Mouse (Mus musculus): Measurements from ENCODE around the gene Tma7. TPM values are rescaled to one million over a fixed set of nuclear protein-coding genes. Genes with fewer than 3 reads are reported as not detected.
A peak's percentile ranks its signal among the peaks of the same experiment; 100 is the strongest.

Tma7 gene
- polyA plus RNA-seq, 1 experiment from 2014 or later, result 616 TPM

- peaks cover 86% of the 10 kb centered on the region for H3K36me3 ChIP-seq
Measured at GRCm38 (mm10) chr9:109116205-109116604, 33.8 kb upstream of the Tma7 start.

GRCm38 (mm10) chr9:109114871-109115270 is 32.5 kb upstream of the Tma7 start:
- Histone ChIP-seq H3K27me3 (no peaks in the 10 kb centered on the region), H3K9ac (no peak overlapping the region), H3K4me3 (replicated peaks) (no peak overlapping the region), H3K4me2 (no peak overlapping the region), H3K4me1 (no peaks in the 10 kb centered on the region), H3K9me3 (replicated peaks) (no peaks in the 10 kb centered on the region), H3K27ac (no peak overlapping the region), H3K36me3 (peaks cover 99% of the 10 kb centered on the region)
- ATAC-seq (replicated peaks; ENCODE audit: low FRiP score), result no peak
- WGBS, result 90% methylated on average over 7 of the region's 7 CpGs

More at GRCm38 (mm10) chr9:109116205-109116604, 33.8 kb upstream of the Tma7 start:
- Histone ChIP-seq H3K9ac (no peak overlapping the region), H3K4me2 (no peak overlapping the region), H3K9me3 (replicated peaks) (no peaks in the 10 kb centered on the region), H3K4me1 (no peaks in the 10 kb centered on the region), H3K27me3 (no peaks in the 10 kb centered on the region), H3K4me3 (replicated peaks) (no peak overlapping the region), H3K27ac (no peak overlapping the region)
- no peak for ATAC-seq (replicated peaks; ENCODE audit: low FRiP score)
- WGBS, result 91% methylated on average over 10 of the region's 10 CpGs

GRCm38 (mm10) chr9:109114276-109114675 is 31.9 kb upstream of the Tma7 start:
- WGBS, result 94% methylated on average over 11 of the region's 11 CpGs
- no peaks in the 10 kb centered on the region for H3K4me1 ChIP-seq
- no peak overlapping the region for H3K9ac ChIP-seq
- no peaks in the 10 kb centered on the region for H3K9me3 ChIP-seq (replicated peaks)
- no peak overlapping the region for H3K4me3 ChIP-seq (replicated peaks)
- no peak overlapping the region for H3K27ac ChIP-seq
- peaks cover 100% of the 10 kb centered on the region for H3K36me3 ChIP-seq
- H3K27me3 ChIP-seq, result no peaks in the 10 kb centered on the region
- ATAC-seq (replicated peaks; ENCODE audit: low FRiP score), result no peak
- no peak overlapping the region for H3K4me2 ChIP-seq

- H3K27ac ChIP-seq, result no peak overlapping the region
- ATAC-seq (replicated peaks; ENCODE audit: low FRiP score), result no peak
- 93% methylated on average over 8 of the region's 8 CpGs for WGBS
- no peaks in the 10 kb centered on the region for H3K9me3 ChIP-seq (replicated peaks)
- peaks cover 100% of the 10 kb centered on the region for H3K36me3 ChIP-seq
- H3K27me3 ChIP-seq, result no peaks in the 10 kb centered on the region
- H3K4me3 ChIP-seq (replicated peaks), result no peak overlapping the region
- peaks cover 5% of the 10 kb centered on the region for H3K4me1 ChIP-seq
- no peak overlapping the region for H3K9ac ChIP-seq
- no peak overlapping the region for H3K4me2 ChIP-seq
Measured at GRCm38 (mm10) chr9:109113331-109113730, 30.9 kb upstream of the Tma7 start.

- Histone ChIP-seq H3K4me1 (peaks cover 21% of the 10 kb centered on the region), H3K9ac (no peak overlapping the region), H3K27me3 (no peaks in the 10 kb centered on the region), H3K4me2 (no peak overlapping the region), H3K9me3 (replicated peaks) (no peaks in the 10 kb centered on the region), H3K4me3 (replicated peaks) (no peak overlapping the region), H3K27ac (no peak overlapping the region), H3K36me3 (peaks cover 94% of the 10 kb centered on the region)
- WGBS, result 87% methylated on average over 9 of the region's 9 CpGs
- ATAC-seq (replicated peaks; ENCODE audit: low FRiP score), result no peak
Measured at GRCm38 (mm10) chr9:109111591-109111990, 29.2 kb upstream of the Tma7 start.

GRCm38 (mm10) chr9:109111101-109111500 is 28.7 kb upstream of the Tma7 start:
- no peak overlapping the region for H3K9ac ChIP-seq
- H3K36me3 ChIP-seq, result peaks cover 94% of the 10 kb centered on the region
- no peak for ATAC-seq (replicated peaks; ENCODE audit: low FRiP score)
- H3K4me1 ChIP-seq, result peaks cover 26% of the 10 kb centered on the region
- H3K4me2 ChIP-seq, result no peak overlapping the region
- no peak overlapping the region for H3K27ac ChIP-seq
- no peaks in the 10 kb centered on the region for H3K9me3 ChIP-seq (replicated peaks)
- 81% methylated on average over 4 of the region's 4 CpGs for WGBS
- no peak overlapping the region for H3K4me3 ChIP-seq (replicated peaks)
- no peaks in the 10 kb centered on the region for H3K27me3 ChIP-seq

- no peak overlapping the region for H3K27ac ChIP-seq
- H3K4me3 ChIP-seq (replicated peaks), result no peak overlapping the region
- peaks cover 94% of the 10 kb centered on the region for H3K36me3 ChIP-seq
- 84% methylated on average over 11 of the region's 11 CpGs for WGBS
- no peak overlapping the region for H3K9ac ChIP-seq
- no peak for ATAC-seq (replicated peaks; ENCODE audit: low FRiP score)
- peaks cover 35% of the 10 kb centered on the region for H3K4me1 ChIP-seq
- H3K4me2 ChIP-seq, result no peak overlapping the region
- H3K9me3 ChIP-seq (replicated peaks), result no peaks in the 10 kb centered on the region
- H3K27me3 ChIP-seq, result no peaks in the 10 kb centered on the region
Measured at GRCm38 (mm10) chr9:109110240-109110639, 27.9 kb upstream of the Tma7 start.

- Histone ChIP-seq H3K27me3 (no peaks in the 10 kb centered on the region), H3K9me3 (replicated peaks) (no peaks in the 10 kb centered on the region), H3K4me3 (replicated peaks) (no peak overlapping the region), H3K4me1 (peaks cover 57% of the 10 kb centered on the region), H3K36me3 (peaks cover 89% of the 10 kb centered on the region), H3K27ac (peak overlapping the region; percentile 76), H3K9ac (no peak overlapping the region), H3K4me2 (peak overlapping the region; percentile 15; the same call in 1 of the 2 replicates)
- ATAC-seq (replicated peaks; ENCODE audit: low FRiP score), result peak; percentile 77
- 19% methylated on average over 5 of the region's 6 CpGs for WGBS
Measured at GRCm38 (mm10) chr9:109107341-109107740, 25.0 kb upstream of the Tma7 start.

GRCm38 (mm10) chr9:109105648-109106047 is 23.3 kb upstream of the Tma7 start:
- no peak overlapping the region for H3K4me2 ChIP-seq
- 86% methylated on average over 12 of the region's 12 CpGs for WGBS
- no peaks in the 10 kb centered on the region for H3K9me3 ChIP-seq (replicated peaks)
- peak overlapping the region; percentile 14; the same call in 1 of the 2 replicates for H3K27ac ChIP-seq
- H3K36me3 ChIP-seq, result peaks cover 85% of the 10 kb centered on the region
- H3K4me3 ChIP-seq (replicated peaks), result no peak overlapping the region
- no peak for ATAC-seq (replicated peaks; ENCODE audit: low FRiP score)
- no peak overlapping the region for H3K9ac ChIP-seq
- H3K27me3 ChIP-seq, result no peaks in the 10 kb centered on the region
- peaks cover 63% of the 10 kb centered on the region for H3K4me1 ChIP-seq

- Histone ChIP-seq H3K9me3 (replicated peaks) (no peaks in the 10 kb centered on the region), H3K4me3 (replicated peaks) (no peak overlapping the region), H3K27me3 (no peaks in the 10 kb centered on the region), H3K9ac (no peak overlapping the region), H3K4me1 (peaks cover 68% of the 10 kb centered on the region), H3K4me2 (no peak overlapping the region), H3K27ac (0 out of 2 replicates have a peak overlapping the region, but pooled peaks have one; percentile 14), H3K36me3 (peaks cover 85% of the 10 kb centered on the region)
- 70% methylated on average over 12 of the region's 12 CpGs for WGBS
- no peak for ATAC-seq (replicated peaks; ENCODE audit: low FRiP score)
Measured at GRCm38 (mm10) chr9:109105011-109105410, 22.6 kb upstream of the Tma7 start.

GRCm38 (mm10) chr9:109104083-109104482 is 21.7 kb upstream of the Tma7 start:
- Histone ChIP-seq H3K36me3 (peaks cover 78% of the 10 kb centered on the region), H3K4me2 (no peak overlapping the region), H3K4me1 (peaks cover 77% of the 10 kb centered on the region), H3K27ac (peak overlapping the region; percentile 3; the same call in 1 of the 2 replicates), H3K9me3 (replicated peaks) (no peaks in the 10 kb centered on the region), H3K9ac (no peak overlapping the region), H3K4me3 (replicated peaks) (no peak overlapping the region), H3K27me3 (no peaks in the 10 kb centered on the region)
- no peak for ATAC-seq (replicated peaks; ENCODE audit: low FRiP score)
- 94% methylated on average over 9 of the region's 9 CpGs for WGBS

- Histone ChIP-seq H3K9me3 (replicated peaks) (no peaks in the 10 kb centered on the region), H3K4me1 (peaks cover 80% of the 10 kb centered on the region), H3K27ac (no peak overlapping the region), H3K9ac (no peak overlapping the region), H3K36me3 (peaks cover 70% of the 10 kb centered on the region), H3K4me3 (replicated peaks) (no peak overlapping the region), H3K27me3 (no peaks in the 10 kb centered on the region), H3K4me2 (no peak overlapping the region)
- WGBS, result 77% methylated on average over 7 of the region's 7 CpGs
- ATAC-seq (replicated peaks; ENCODE audit: low FRiP score), result no peak
Measured at GRCm38 (mm10) chr9:109103250-109103649, 20.9 kb upstream of the Tma7 start.

- no peaks in the 10 kb centered on the region for H3K27me3 ChIP-seq
- H3K4me1 ChIP-seq, result peaks cover 80% of the 10 kb centered on the region
- peaks cover 64% of the 10 kb centered on the region for H3K36me3 ChIP-seq
- ATAC-seq (replicated peaks; ENCODE audit: low FRiP score), result no peak
- no peak overlapping the region for H3K9ac ChIP-seq
- 91% methylated on average over 3 of the region's 3 CpGs for WGBS
- no peak overlapping the region for H3K27ac ChIP-seq
- no peak overlapping the region for H3K4me2 ChIP-seq
- H3K4me3 ChIP-seq (replicated peaks), result no peak overlapping the region
- no peaks in the 10 kb centered on the region for H3K9me3 ChIP-seq (replicated peaks)
Measured at GRCm38 (mm10) chr9:109102541-109102940, 20.2 kb upstream of the Tma7 start.
